In the genomic region with DNA sequence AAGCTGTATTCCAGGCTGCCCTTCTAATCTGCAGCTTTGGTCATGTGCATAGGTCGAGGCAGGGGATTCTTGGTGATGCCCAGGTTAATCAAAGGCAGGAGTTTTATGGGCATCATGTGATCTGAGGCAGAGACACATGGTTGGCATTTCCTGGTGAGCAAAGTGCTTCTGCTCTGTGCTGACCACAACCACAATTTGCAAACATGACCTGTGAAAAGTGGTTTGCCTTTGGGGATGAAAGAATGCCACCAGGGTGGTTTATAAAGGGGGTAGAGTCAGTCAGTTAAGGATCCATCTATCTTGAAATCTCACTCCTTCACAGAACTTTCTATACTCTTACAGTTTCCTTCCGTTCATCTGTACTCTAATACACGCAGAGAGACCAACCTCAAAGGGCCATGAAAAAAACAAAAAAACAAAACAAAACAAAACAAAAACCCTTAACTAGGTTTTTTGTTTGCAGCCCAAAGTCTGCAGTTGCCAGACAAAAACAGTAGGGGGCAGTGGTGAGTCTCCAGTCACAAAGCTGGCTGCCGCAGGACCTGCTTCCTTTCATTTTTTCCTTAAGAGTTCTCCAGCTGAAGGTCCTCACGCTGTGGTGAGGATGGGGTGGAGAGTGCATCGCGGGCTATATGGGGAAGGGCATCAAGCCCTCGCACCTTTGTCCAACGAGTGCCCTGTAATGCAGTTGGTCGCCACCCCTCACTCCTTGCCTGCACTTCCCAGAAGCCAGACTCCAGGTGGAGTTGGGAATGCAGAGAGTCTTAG, we compare ENCODE assay signal across 7 mouse cellular contexts. TPM values are rescaled to one million over a fixed set of nuclear protein-coding genes. Genes with fewer than 3 reads are reported as not detected.
DNase-seq lines count a peak whose midpoint lies in the region; ATAC-seq and TF ChIP-seq lines count a peak whose summit lies in the region.

No protein-coding gene starts in this region.

- peak overlapping the region; percentile 13; the same call in 1 of the 2 replicates for H3K4me2 ChIP-seq in forebrain, postnatal 0 days (ENCODE audit: low read depth)
- no peak overlapping the region for H3K4me2 ChIP-seq in kidney, embryonic 14.5 days (replicated peaks; ENCODE audit: low read depth, low read length)

- no peaks in the 10 kb centered on the region for H3K36me3 ChIP-seq in forebrain, postnatal 0 days (ENCODE audit: insufficient read depth)
- H3K36me3 ChIP-seq in kidney, embryonic 14.5 days (ENCODE audit: control insufficient read depth, insufficient read depth, low read length), result no peaks in the 10 kb centered on the region

- WGBS in forebrain, postnatal 0 days, result 26% methylated on average over 10 of the region's 10 CpGs
- WGBS in kidney, embryonic 14.5 days, result 42% methylated on average over 10 of the region's 10 CpGs

- H3K9ac ChIP-seq in forebrain, postnatal 0 days, result no peak overlapping the region
- H3K9ac ChIP-seq in kidney, embryonic 14.5 days (ENCODE audit: low read depth, low read length), result no peak overlapping the region

- no peak for ATAC-seq in forebrain, postnatal 0 days
- 0 out of 2 replicates have a peak, but pooled peaks have one; percentile 41 for ATAC-seq in kidney, embryonic 14.5 days (ENCODE audit: low FRiP score, low TSS enrichment)

- H3K4me1 ChIP-seq in forebrain, postnatal 0 days (ENCODE audit: insufficient read depth), result no peaks in the 10 kb centered on the region
- peaks cover 4% of the 10 kb centered on the region; the same call in 1 of the 2 replicates for H3K4me1 ChIP-seq in kidney, embryonic 14.5 days (ENCODE audit: control insufficient read depth, insufficient read depth, low read length)

- peak; percentile 34 for DNase-seq in urinary bladder, postnatal 14 days (ENCODE audit: low spot score)
- DNase-seq in urinary bladder, postnatal 10 days (ENCODE audit: low spot score), result no peak
- peak; percentile 11 for DNase-seq in c-Kit-positive CD71-positive TER-119-negative erythroid progenitor cells, embryonic 14.5 days (ENCODE audit: low read depth)
- DNase-seq in forebrain, postnatal 0 days, result peak; percentile 83
- peak; percentile 53 for DNase-seq in lung, postnatal 14 days
- peak; percentile 22 for DNase-seq in right cerebral cortex, postnatal 25 days

- no peak overlapping the region for H3K4me3 ChIP-seq in forebrain, postnatal 0 days (ENCODE audit: low read depth, low read length)
- H3K4me3 ChIP-seq in kidney, embryonic 14.5 days (ENCODE audit: low read length), result no peak overlapping the region

- H3K9me3 ChIP-seq in forebrain, postnatal 0 days (ENCODE audit: low read length), result no peaks in the 10 kb centered on the region
- H3K9me3 ChIP-seq in kidney, embryonic 14.5 days (ENCODE audit: control insufficient read depth, low read length), result no peaks in the 10 kb centered on the region

- peak; percentile 87 for TF ChIP-seq CTCF in forebrain, postnatal 0 days (IDR thresholded peaks at IDR 0.05; ENCODE audit: low read depth)

- H3K27ac ChIP-seq in forebrain, postnatal 0 days (ENCODE audit: low read depth, low read length), result no peak overlapping the region
- no peak overlapping the region for H3K27ac ChIP-seq in kidney, embryonic 14.5 days (ENCODE audit: low read depth, low read length)

- H3K27me3 ChIP-seq in forebrain, postnatal 0 days (ENCODE audit: insufficient read depth, low read length), result no peaks in the 10 kb centered on the region
- no peaks in the 10 kb centered on the region for H3K27me3 ChIP-seq in kidney, embryonic 14.5 days (ENCODE audit: control insufficient read depth, insufficient read depth, low read length)

RNA-seq across cellular contexts. Expression of gene Cracr2a, which starts 56.3 kb away (rescaled TPM):
- total RNA-seq in forebrain, postnatal 0 days (2014; rRNA removed), result 0.46 and 0.57 TPM in 2 replicates
- 0.28 and 0.30 TPM in 2 replicates for polyA plus RNA-seq in forebrain, postnatal 0 days (2015; fragmentation: Nextera tagmentation; extraction: Ambion mirVana)
- 1.1 and 1.5 TPM in 2 replicates for polyA plus RNA-seq in kidney, embryonic 14.5 days (2014; fragmentation: Nextera tagmentation; extraction: Ambion mirVana)
